Mouse (Mus musculus) myocyte (in vitro differentiated cells): ENCODE measurements around the gene Gpr152. TPM values are rescaled to one million over a fixed set of nuclear protein-coding genes. Genes with fewer than 3 reads are reported as not detected.

Source experiments
- H3K27me3 ChIP-seq: one replicate; pipeline ENCODE4 v1.6.1; 2011; ENCODE audit not compliant: control insufficient read depth, insufficient read depth, insufficient read length
- H3K36me3 ChIP-seq: one replicate; pipeline ENCODE4 v1.6.1; 2011; ENCODE audit not compliant: control insufficient read depth, insufficient read depth
- H3K4me2 ChIP-seq: one replicate; pipeline ENCODE4 v1.6.1; 2011; ENCODE audit warnings: low read depth, control low read depth
- H3K4me3 ChIP-seq: one replicate; pipeline ENCODE4 v1.5.1; 2011; ENCODE audit warnings: mild to moderate bottlenecking, control low read depth, moderate library complexity
- H3K79me2 ChIP-seq: one replicate; pipeline ENCODE4 v1.6.1; 2011; ENCODE audit not compliant: control insufficient read depth, insufficient read depth
- H3ac ChIP-seq: one replicate; pipeline ENCODE4 v1.6.1; 2011; ENCODE audit not compliant: control insufficient read depth, insufficient read length
- CEBPB ChIP-seq: IDR thresholded peaks from 2 replicates; pipeline ENCODE4 v1.6.1; 2011; ENCODE audit warnings: mild to moderate bottlenecking, moderate library complexity; ENCODE audit not compliant: poor library complexity, insufficient read depth, severe bottlenecking
- E2F4 ChIP-seq: IDR thresholded peaks from one replicate; pipeline ENCODE4 v1.6.1; 2011; ENCODE audit warnings: mild to moderate bottlenecking, control low read depth, moderate library complexity; ENCODE audit not compliant: insufficient read depth
- MAX ChIP-seq: IDR thresholded peaks from one replicate; pipeline ENCODE4 v1.6.1; 2011; ENCODE audit warnings: low read depth, mild to moderate bottlenecking, control low read depth
- MYOD1 ChIP-seq, 3 experiments: IDR thresholded peaks; one replicate each; pipeline ENCODE4 v1.6.1; 2011; ENCODE audit warnings: control low read depth in 2 of 3, low read depth in 2 of 3, mild to moderate bottlenecking in 2 of 3, moderate library complexity in 1 of 3; ENCODE audit not compliant: insufficient read length in 2 of 3, control insufficient read depth in 1 of 3
- MYOG ChIP-seq, 3 experiments: IDR thresholded peaks; one replicate each; pipeline ENCODE4 v1.6.1; 2011; ENCODE audit warnings: control low read depth in 2 of 3, low read depth in 2 of 3, mild to moderate bottlenecking in 2 of 3; ENCODE audit not compliant: insufficient read length in 2 of 3, control insufficient read depth in 1 of 3, insufficient read depth in 1 of 3
- POLR2A ChIP-seq: IDR thresholded peaks from one replicate; pipeline ENCODE4 v1.6.1; 2011; ENCODE audit warnings: low read depth, mild to moderate bottlenecking, control low read depth, moderate library complexity; ENCODE audit not compliant: insufficient read length
- POLR2AphosphoS2 ChIP-seq: IDR thresholded peaks from one replicate; pipeline ENCODE4 v1.6.1; 2011; ENCODE audit warnings: low read depth, control low read depth; ENCODE audit not compliant: insufficient read length
- REST ChIP-seq: IDR thresholded peaks from one replicate; pipeline ENCODE4 v1.6.1; 2011; ENCODE audit warnings: mild to moderate bottlenecking, control low read depth, moderate library complexity; ENCODE audit not compliant: insufficient read depth, insufficient read length
- SRF ChIP-seq: IDR thresholded peaks from one replicate; pipeline ENCODE4 v1.6.1; 2011; ENCODE audit warnings: low read depth; ENCODE audit not compliant: control insufficient read depth, insufficient read length
- TCF12 ChIP-seq: IDR thresholded peaks from one replicate; pipeline ENCODE4 v1.6.1; 2011; ENCODE audit warnings: mild to moderate bottlenecking, control low read depth; ENCODE audit not compliant: poor library complexity, insufficient read depth, severe bottlenecking
- TCF3 ChIP-seq: IDR thresholded peaks from one replicate; pipeline ENCODE4 v1.6.1; 2011; ENCODE audit warnings: low read depth, control low read depth; ENCODE audit not compliant: insufficient read length
- USF1 ChIP-seq: IDR thresholded peaks from one replicate; pipeline ENCODE4 v1.6.1; 2011; ENCODE audit warnings: low read depth, mild to moderate bottlenecking, control low read depth, moderate library complexity
- polyA plus RNA-seq: library from polyadenylated mRNA; unstranded; fragments of >200 nt; fragmentation: generic; extraction: Trizol; gene quantifications from one replicate; pipeline ENCODE4 v1.2.1, GENCODE M21; 2012; ENCODE audit warnings: missing spikeins

Gpr152 gene
- polyA plus RNA-seq, 1 experiment = not detected

DNA sequence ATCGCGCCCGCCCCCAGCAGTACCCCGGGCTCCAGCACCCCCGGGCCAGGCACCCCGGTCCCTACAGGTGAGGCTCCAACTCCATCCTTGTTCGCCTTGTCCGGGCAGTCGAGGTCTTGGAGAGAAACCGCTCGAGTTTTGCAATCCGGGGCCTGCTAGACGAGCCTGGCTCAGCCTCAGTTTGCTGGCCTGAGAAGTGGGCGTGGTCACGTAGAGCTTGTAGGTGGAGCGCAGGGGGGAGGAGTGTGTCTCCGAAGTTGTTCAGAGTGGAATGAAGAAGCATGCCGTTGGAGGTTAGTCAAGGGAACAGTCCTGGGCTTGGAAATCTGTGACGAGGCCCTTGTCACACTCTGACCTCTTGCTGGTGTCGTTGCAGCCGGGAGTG, 42.2 kb upstream of the Gpr152 start:
- Histone ChIP-seq H3ac (peak overlapping the region; percentile 7), H3K79me2 (peaks cover 15% of the 10 kb centered on the region)
- TF ChIP-seq POLR2AphosphoS2 (no peak), CEBPB (peak; percentile 51; the same call in 1 of the 2 replicates)

DNA sequence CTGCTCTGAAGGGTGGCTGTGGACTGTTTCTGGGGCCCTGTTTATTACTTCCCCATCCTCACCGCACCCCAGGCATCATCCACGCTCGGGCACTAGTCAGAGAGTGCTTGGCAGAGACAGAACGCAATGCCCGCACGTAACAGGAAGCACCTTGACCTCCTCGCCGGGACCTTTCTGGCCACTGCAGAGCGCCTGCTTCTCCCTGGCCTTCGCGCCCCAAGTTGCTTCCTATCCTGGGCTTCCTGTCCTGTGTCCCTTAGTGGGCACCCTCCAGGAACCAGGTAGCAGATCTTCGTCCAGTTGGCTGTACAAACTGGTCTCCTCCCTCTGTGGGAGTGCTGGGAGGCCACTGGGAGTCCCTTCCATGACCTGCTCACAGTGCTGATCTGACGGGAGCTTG, 41.2 kb upstream of the Gpr152 start:
- peak overlapping the region; percentile 57 for H3K4me3 ChIP-seq

More for the DNA sequence above, 42.2 kb upstream of the Gpr152 start:
- H3K27me3 ChIP-seq = no peaks in the 10 kb centered on the region
- peak overlapping the region; percentile 57 for H3K4me3 ChIP-seq
- H3K4me2 ChIP-seq = peak overlapping the region; percentile 98
- H3K36me3 ChIP-seq = no peaks in the 10 kb centered on the region

DNA sequence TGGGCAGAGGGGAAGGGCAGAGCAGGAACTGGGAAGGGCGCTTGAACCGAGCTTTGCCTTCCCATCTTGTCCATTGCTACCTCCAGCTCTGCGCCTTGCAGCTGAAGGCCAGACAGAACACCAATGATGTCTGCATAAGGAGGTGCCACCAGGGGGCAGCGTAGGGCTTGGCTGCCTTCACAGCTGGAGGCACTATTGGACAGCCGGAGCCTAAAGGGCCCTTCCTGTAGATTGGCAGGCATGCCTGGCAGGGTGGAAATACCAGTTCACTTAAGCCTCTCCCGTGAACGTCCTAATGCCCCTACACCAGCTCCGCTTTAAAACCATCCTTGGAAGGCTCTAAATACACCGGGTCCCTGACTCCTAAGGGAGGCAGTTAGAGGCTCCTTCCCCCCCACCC, 40.5 kb upstream of the Gpr152 start:
- H3K4me2 ChIP-seq = peak overlapping the region; percentile 98
- no peaks in the 10 kb centered on the region for H3K36me3 ChIP-seq
- peak overlapping the region; percentile 57 for H3K4me3 ChIP-seq
- TF ChIP-seq TCF3 (peak; percentile 19), MYOD1 (IDR thresholded peaks at IDR 0.05; ENCODE audit: control insufficient read depth in 1 of 3, insufficient read length in 2 of 3, low read depth in 2 of 3) (peak; percentile 65 to 91 (median 74)), USF1 (no peak), SRF (peak; percentile 13), MYOG (IDR thresholded peaks at IDR 0.05; ENCODE audit: control insufficient read depth in 1 of 3, insufficient read depth in 1 of 3, insufficient read length in 2 of 3, low read depth in 2 of 3) (peak; percentile 38 to 76 (median 50)), CEBPB (no peak), POLR2A (peak; percentile 45)
- H3K79me2 ChIP-seq = peaks cover 15% of the 10 kb centered on the region
- no peak overlapping the region for H3ac ChIP-seq
- H3K27me3 ChIP-seq = no peaks in the 10 kb centered on the region

More for the DNA sequence above, 41.2 kb upstream of the Gpr152 start:
- peak overlapping the region; percentile 98 for H3K4me2 ChIP-seq
- H3K36me3 ChIP-seq = no peaks in the 10 kb centered on the region
- H3ac ChIP-seq = no peak overlapping the region
- TF ChIP-seq POLR2AphosphoS2 = no peak
- no peak for TF ChIP-seq SRF
- TF ChIP-seq E2F4 = no peak
- TF ChIP-seq USF1 = no peak
- no peak for TF ChIP-seq CEBPB
- H3K79me2 ChIP-seq = peaks cover 15% of the 10 kb centered on the region
- H3K27me3 ChIP-seq = no peaks in the 10 kb centered on the region

DNA sequence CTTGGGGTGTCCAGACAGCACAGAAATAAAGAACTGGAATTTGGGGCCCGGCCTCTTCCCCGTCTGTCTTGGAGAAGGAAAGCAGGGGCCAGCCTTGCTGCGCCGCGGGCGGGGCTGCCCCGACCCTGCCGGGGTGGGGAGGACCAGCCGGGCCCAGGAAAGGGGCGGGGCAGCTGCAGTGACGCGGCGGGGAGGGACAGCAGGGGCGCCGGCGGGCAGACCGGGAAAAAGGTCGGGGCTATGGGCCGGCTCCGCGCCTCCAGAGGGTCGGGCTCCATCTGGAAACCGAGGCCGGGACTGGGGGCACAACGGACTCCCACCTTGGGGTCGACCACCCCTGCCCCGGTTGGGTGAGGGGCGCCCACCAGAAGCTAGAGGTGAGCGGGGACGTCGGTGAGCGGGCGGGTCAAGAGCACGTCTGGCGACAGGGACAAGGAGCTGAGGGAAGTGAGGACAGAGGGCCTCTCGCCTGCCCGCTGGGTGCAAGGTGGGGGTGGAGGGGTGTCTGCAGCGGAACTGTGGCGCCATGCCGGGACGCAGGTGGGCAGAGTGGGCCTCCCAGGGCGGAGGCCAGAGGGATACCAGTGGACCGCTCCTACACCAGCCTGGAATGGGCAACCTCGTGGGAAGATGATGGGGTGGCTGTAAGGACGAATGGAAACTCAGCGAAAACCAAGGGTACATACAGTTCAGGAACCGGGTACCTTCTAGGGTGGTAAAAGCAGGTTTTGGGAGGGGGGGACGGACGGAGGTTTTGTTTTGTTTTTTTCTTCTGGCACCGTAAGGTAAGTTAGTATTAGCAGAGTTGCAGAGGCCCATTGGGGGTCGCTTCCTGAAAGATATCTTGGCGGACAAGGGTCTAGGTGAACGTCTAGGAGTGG, 39.5 kb upstream of the Gpr152 start, which contains the start of gene Pitpnm1:
TSS of gene Pitpnm1 (plus strand) at position 162 of the 881 bp plus-strand sequence.
- TF ChIP-seq POLR2A (peak; percentile 69), POLR2AphosphoS2 (peak; percentile 11), MYOD1 (IDR thresholded peaks at IDR 0.05; ENCODE audit: control insufficient read depth in 1 of 3, insufficient read length in 2 of 3, low read depth in 2 of 3) (peak in 1 of 3 experiments; percentile 54), REST (no peak), E2F4 (no peak), TCF12 (no peak), MAX (no peak), MYOG (IDR thresholded peaks at IDR 0.05; ENCODE audit: control insufficient read depth in 1 of 3, insufficient read depth in 1 of 3, insufficient read length in 2 of 3, low read depth in 2 of 3) (no peak)
- no peaks in the 10 kb centered on the region for H3K36me3 ChIP-seq
- peak within 1 kb of the TSS; percentile 98 for H3K4me2 ChIP-seq
- peak within 1 kb of the TSS; percentile 59 for H3ac ChIP-seq
- no peaks in the 10 kb centered on the region for H3K27me3 ChIP-seq
- peak within 1 kb of the TSS; percentile 57 for H3K4me3 ChIP-seq
- H3K79me2 ChIP-seq = peaks cover 15% of the 10 kb centered on the region

DNA sequence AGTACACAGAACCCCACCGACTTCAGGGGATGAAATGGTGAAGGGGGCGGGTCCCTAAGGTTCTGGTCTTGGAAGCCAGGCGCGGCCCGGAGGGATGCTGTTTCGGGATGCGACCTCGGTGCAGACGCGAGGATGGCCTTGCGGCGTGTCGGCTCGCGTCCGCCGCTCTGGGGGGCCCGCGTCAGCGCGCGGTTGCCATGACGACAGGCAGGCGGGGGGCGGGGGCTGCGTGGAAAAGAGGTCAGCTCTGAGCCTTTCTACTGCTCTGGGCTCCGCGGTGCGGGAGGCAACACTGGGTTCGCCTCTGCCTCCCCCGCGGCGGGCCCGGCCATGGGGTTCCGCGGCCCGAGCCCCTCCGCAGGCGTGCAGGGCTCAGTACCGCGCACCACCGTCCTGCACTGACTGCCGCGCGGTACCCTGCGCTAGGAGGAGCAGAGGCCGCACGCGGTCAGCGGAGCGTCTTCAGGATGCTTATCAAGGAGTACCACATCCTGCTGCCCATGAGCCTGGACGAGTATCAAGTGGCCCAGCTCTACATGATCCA, 38.8 kb upstream of the Gpr152 start:
- peak overlapping the region; percentile 59 for H3ac ChIP-seq
- TF ChIP-seq POLR2A = no peak
- peak in 1 of 3 experiments; percentile 3 for TF ChIP-seq MYOD1 (IDR thresholded peaks at IDR 0.05; ENCODE audit: control insufficient read depth in 1 of 3, insufficient read length in 2 of 3, low read depth in 2 of 3)
- peak overlapping the region; percentile 98 for H3K4me2 ChIP-seq
- H3K4me3 ChIP-seq = peak overlapping the region; percentile 57
- peaks cover 15% of the 10 kb centered on the region for H3K79me2 ChIP-seq
- no peaks in the 10 kb centered on the region for H3K36me3 ChIP-seq
- no peaks in the 10 kb centered on the region for H3K27me3 ChIP-seq
